Mouse (Mus musculus): ENCODE data around the gene Slc30a3. TPM values are rescaled to one million over a fixed set of nuclear protein-coding genes. Genes with fewer than 3 reads are reported as not detected.
"Not testable (repeated sequence)": the region's sequence is repeated elsewhere in the genome, so short reads cannot be mapped to it uniquely, and the experiment has no call there.

Gene Slc30a3
- polyA plus RNA-seq, 1 experiment from 2014 or later: 1.9 TPM

GRCm38 (mm10) chr5:31055216-31056140 is 52.6 kb downstream of the Slc30a3 start:
- peaks cover 15% of the 10 kb centered on the region for H3K4me1 ChIP-seq (replicated peaks; ENCODE audit: control insufficient read depth, insufficient read depth, low read length)
- no peaks in the 10 kb centered on the region; the same call in 1 of the 2 replicates for H3K36me3 ChIP-seq (ENCODE audit: control insufficient read depth, insufficient read depth)
- no peaks in the 10 kb centered on the region for H3K27me3 ChIP-seq (replicated peaks; ENCODE audit: control insufficient read depth, insufficient read depth, low read length)
- peak overlapping the region; percentile 80 for H3K4me3 ChIP-seq (replicated peaks; ENCODE audit: low read length)
- whole genome bisulfite sequencing: 24% methylated on average over 19 of the region's 19 CpGs
- H3K4me2 ChIP-seq (ENCODE audit: low read length): peak overlapping the region; percentile 92
- H3K9me3 ChIP-seq (ENCODE audit: control insufficient read depth, low read length): no peaks in the 10 kb centered on the region
- H3K27ac ChIP-seq (ENCODE audit: low read length): no peak overlapping the region; the same call in 1 of the 2 replicates
- no peak for ATAC-seq
- H3K9ac ChIP-seq (replicated peaks; ENCODE audit: low read depth, low read length): peak overlapping the region; percentile 85

- H3K9me3 ChIP-seq (ENCODE audit: control insufficient read depth, low read length): no peaks in the 10 kb centered on the region
- peak within 1 kb of the TSS; percentile 44 for H3K27ac ChIP-seq (ENCODE audit: low read length)
- WGBS: under 1% methylated on average over 64 of the region's 64 CpGs
- H3K9ac ChIP-seq (replicated peaks; ENCODE audit: low read depth, low read length): peak within 1 kb of the TSS; percentile 85
- peak within 1 kb of the TSS; percentile 80 for H3K4me3 ChIP-seq (replicated peaks; ENCODE audit: low read length)
- H3K4me2 ChIP-seq (ENCODE audit: low read length): peak within 1 kb of the TSS; percentile 92
- H3K4me1 ChIP-seq (replicated peaks; ENCODE audit: control insufficient read depth, insufficient read depth, low read length): peaks cover 20% of the 10 kb centered on the region
- peak; percentile 99 for ATAC-seq
- H3K36me3 ChIP-seq (ENCODE audit: control insufficient read depth, insufficient read depth): no peaks in the 10 kb centered on the region
- H3K27me3 ChIP-seq (replicated peaks; ENCODE audit: control insufficient read depth, insufficient read depth, low read length): no peaks in the 10 kb centered on the region
Observed at GRCm38 (mm10) chr5:31054261-31055215, 53.5 kb downstream of the Slc30a3 start, which contains the start of gene Cad. Gene Cad (plus strand): TSS chr5:31054780.

GRCm38 (mm10) chr5:31053728-31054127 is 54.3 kb downstream of the Slc30a3 start:
- 47% methylated on average over 4 of the region's 4 CpGs for WGBS
- H3K4me3 ChIP-seq (replicated peaks; ENCODE audit: low read length): peak overlapping the region; percentile 80

DNA sequence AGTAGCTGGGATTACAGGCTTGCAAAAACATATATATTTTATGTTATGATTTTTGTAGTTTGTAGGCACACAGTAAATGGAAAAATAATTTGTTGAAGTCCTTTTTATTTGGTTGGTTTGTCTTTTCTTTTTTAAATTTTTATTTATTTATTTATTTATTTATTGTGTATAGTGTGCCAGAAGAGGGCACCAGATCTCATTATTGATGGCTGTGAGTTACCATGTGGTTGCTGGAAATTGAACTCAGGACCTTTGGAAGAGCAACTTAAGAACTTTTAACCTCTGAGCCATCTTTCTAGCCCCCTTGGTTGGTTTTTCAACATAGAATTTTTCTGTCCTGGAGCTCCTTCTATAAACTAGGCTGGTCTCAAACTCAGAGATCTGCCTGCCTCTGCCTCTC is 57.6 kb downstream of the Slc30a3 start:
- Histone ChIP-seq H3K9me3 (ENCODE audit: control insufficient read depth, low read length) (no peaks in the 10 kb centered on the region), H3K36me3 (ENCODE audit: control insufficient read depth, insufficient read depth) (no peaks in the 10 kb centered on the region), H3K27me3 (replicated peaks; ENCODE audit: control insufficient read depth, insufficient read depth, low read length) (no peaks in the 10 kb centered on the region), H3K27ac (ENCODE audit: low read length) (no peak overlapping the region), H3K4me3 (replicated peaks; ENCODE audit: low read length) (no peak overlapping the region), H3K9ac (replicated peaks; ENCODE audit: low read depth, low read length) (no peak overlapping the region), H3K4me2 (ENCODE audit: low read length) (no peak overlapping the region), H3K4me1 (replicated peaks; ENCODE audit: control insufficient read depth, insufficient read depth, low read length) (peaks cover 24% of the 10 kb centered on the region)
- ATAC-seq: no peak

More at GRCm38 (mm10) chr5:31053728-31054127, 54.3 kb downstream of the Slc30a3 start:
- H3K27me3 ChIP-seq (replicated peaks; ENCODE audit: control insufficient read depth, insufficient read depth, low read length); H3K9me3 ChIP-seq (ENCODE audit: control insufficient read depth, low read length); ATAC-seq; H3K9ac ChIP-seq (replicated peaks; ENCODE audit: low read depth, low read length); H3K36me3 ChIP-seq (ENCODE audit: control insufficient read depth, insufficient read depth); H3K27ac ChIP-seq (ENCODE audit: low read length): not testable (repeated sequence)
- Histone ChIP-seq H3K4me1 (replicated peaks; ENCODE audit: control insufficient read depth, insufficient read depth, low read length) (peaks cover 21% of the 10 kb centered on the region), H3K4me2 (ENCODE audit: low read length) (peak overlapping the region; percentile 92)

DNA sequence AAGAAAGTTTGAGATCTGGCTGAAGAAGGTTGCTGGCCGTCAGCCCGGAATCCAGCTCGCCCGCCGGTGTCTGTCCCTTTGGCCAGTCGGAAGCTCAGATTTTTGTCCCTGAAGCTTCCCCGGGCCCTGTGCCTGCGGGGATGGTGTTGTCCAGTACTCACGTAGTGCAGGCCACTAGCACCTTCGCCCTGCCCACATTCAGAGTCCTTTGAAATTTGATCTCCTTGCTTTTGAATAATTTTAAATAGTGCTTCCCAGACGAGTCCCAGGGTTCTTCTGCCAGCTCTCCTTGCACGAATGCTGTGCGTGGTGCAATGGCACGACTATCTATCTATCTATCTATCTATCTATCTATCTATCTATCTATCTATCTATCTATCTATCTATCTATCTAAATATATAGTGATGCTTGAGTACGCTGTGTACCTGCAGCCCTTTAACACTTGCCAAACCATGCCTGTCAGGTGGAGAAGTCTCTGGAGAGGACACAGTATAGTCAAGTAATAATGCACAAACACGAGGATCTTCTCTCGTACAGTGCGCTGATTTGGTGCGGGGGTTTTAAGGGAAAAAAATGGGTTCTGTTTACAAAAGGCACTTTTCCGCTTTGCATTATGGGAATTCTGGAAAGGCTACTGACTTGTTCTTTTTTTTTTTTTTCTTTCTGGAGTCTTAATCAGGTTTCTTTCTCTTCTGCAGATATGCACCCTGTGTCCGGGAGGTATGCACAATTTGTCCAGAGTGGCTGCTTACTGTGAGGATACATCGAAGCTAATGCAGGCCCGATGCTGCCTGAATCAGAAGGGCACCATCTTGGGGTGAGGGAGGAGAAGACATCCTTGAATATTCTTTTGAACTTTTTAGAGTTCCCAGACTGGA is 59.0 kb downstream of the Slc30a3 start, which contains the start of gene Slc5a6:
Gene Slc5a6, minus strand, starts transcription at position 162 of the 879 bp plus-strand sequence.
- Histone ChIP-seq H3K27ac (ENCODE audit: low read length) (peak within 1 kb of the TSS; percentile 93), H3K4me3 (replicated peaks; ENCODE audit: low read length) (peak within 1 kb of the TSS; percentile 90), H3K36me3 (ENCODE audit: control insufficient read depth, insufficient read depth) (no peaks in the 10 kb centered on the region), H3K9me3 (ENCODE audit: control insufficient read depth, low read length) (no peaks in the 10 kb centered on the region), H3K27me3 (replicated peaks; ENCODE audit: control insufficient read depth, insufficient read depth, low read length) (no peaks in the 10 kb centered on the region), H3K9ac (replicated peaks; ENCODE audit: low read depth, low read length) (peak within 1 kb of the TSS; percentile 91), H3K4me1 (replicated peaks; ENCODE audit: control insufficient read depth, insufficient read depth, low read length) (peaks cover 16% of the 10 kb centered on the region), H3K4me2 (ENCODE audit: low read length) (peak within 1 kb of the TSS; percentile 84)
- peak; percentile 35 for ATAC-seq
- WGBS: under 1% methylated on average over 23 of the region's 23 CpGs

GRCm38 (mm10) chr5:31047848-31048762 is 59.9 kb downstream of the Slc30a3 start, which contains the start of gene Atraid:
Gene Atraid (plus strand): TSS chr5:31048312.
- H3K27me3 ChIP-seq (replicated peaks; ENCODE audit: control insufficient read depth, insufficient read depth, low read length): no peaks in the 10 kb centered on the region
- H3K27ac ChIP-seq (ENCODE audit: low read length): peak within 1 kb of the TSS; percentile 93
- H3K9ac ChIP-seq (replicated peaks; ENCODE audit: low read depth, low read length): peak within 1 kb of the TSS; percentile 91
- peak; percentile 97 for ATAC-seq
- H3K36me3 ChIP-seq (ENCODE audit: control insufficient read depth, insufficient read depth): no peaks in the 10 kb centered on the region
- under 1% methylated on average over 72 of the region's 73 CpGs for WGBS
- H3K9me3 ChIP-seq (ENCODE audit: control insufficient read depth, low read length): no peaks in the 10 kb centered on the region
- H3K4me3 ChIP-seq (replicated peaks; ENCODE audit: low read length): peak within 1 kb of the TSS; percentile 90
- H3K4me1 ChIP-seq (replicated peaks; ENCODE audit: control insufficient read depth, insufficient read depth, low read length): peaks cover 13% of the 10 kb centered on the region
- peak within 1 kb of the TSS; percentile 84 for H3K4me2 ChIP-seq (ENCODE audit: low read length)

- Histone ChIP-seq H3K4me2 (ENCODE audit: low read length) (peak overlapping the region; percentile 84), H3K27ac (ENCODE audit: low read length) (no peak overlapping the region), H3K27me3 (replicated peaks; ENCODE audit: control insufficient read depth, insufficient read depth, low read length) (no peaks in the 10 kb centered on the region), H3K9ac (replicated peaks; ENCODE audit: low read depth, low read length) (peak overlapping the region; percentile 91), H3K4me1 (replicated peaks; ENCODE audit: control insufficient read depth, insufficient read depth, low read length) (peaks cover 13% of the 10 kb centered on the region), H3K9me3 (ENCODE audit: control insufficient read depth, low read length) (no peaks in the 10 kb centered on the region), H3K36me3 (ENCODE audit: control insufficient read depth, insufficient read depth) (no peaks in the 10 kb centered on the region), H3K4me3 (replicated peaks; ENCODE audit: low read length) (peak overlapping the region; percentile 90)
- no peak for ATAC-seq
- whole genome bisulfite sequencing: 87% methylated on average over 5 of the region's 5 CpGs
Observed at GRCm38 (mm10) chr5:31047074-31047473, 61.0 kb downstream of the Slc30a3 start.

- Histone ChIP-seq H3K27me3 (replicated peaks; ENCODE audit: control insufficient read depth, insufficient read depth, low read length) (no peaks in the 10 kb centered on the region), H3K4me2 (ENCODE audit: low read length) (no peak overlapping the region), H3K4me3 (replicated peaks; ENCODE audit: low read length) (no peak overlapping the region), H3K27ac (ENCODE audit: low read length) (no peak overlapping the region), H3K4me1 (replicated peaks; ENCODE audit: control insufficient read depth, insufficient read depth, low read length) (peaks cover 13% of the 10 kb centered on the region), H3K9ac (replicated peaks; ENCODE audit: low read depth, low read length) (no peak overlapping the region), H3K36me3 (ENCODE audit: control insufficient read depth, insufficient read depth) (no peaks in the 10 kb centered on the region), H3K9me3 (ENCODE audit: control insufficient read depth, low read length) (no peaks in the 10 kb centered on the region)
- 95% methylated on average over 6 of the region's 6 CpGs for WGBS
- ATAC-seq: no peak
Observed at GRCm38 (mm10) chr5:31046416-31046815, 61.6 kb downstream of the Slc30a3 start.
